Mouse (Mus musculus) gastrocnemius, adult 18-20 months (tissue): ENCODE results near the gene Six2. TPM values are rescaled to one million over a fixed set of nuclear protein-coding genes. Genes with fewer than 3 reads are reported as not detected.

Source experiments
- DNase-seq: peaks from one replicate; pipeline ENCODE4 v3.0.0; 2021; ENCODE audit warnings: low spot score
- total RNA-seq, 2 experiments: library from RNA; stranded (reverse); gene quantifications; 2 replicates each; pipeline ENCODE4 v1.2.3; 2021

The Six2 gene
- total RNA-seq, 2 experiments from 2014 or later, result 16.8 to 22.2 TPM

DNA sequence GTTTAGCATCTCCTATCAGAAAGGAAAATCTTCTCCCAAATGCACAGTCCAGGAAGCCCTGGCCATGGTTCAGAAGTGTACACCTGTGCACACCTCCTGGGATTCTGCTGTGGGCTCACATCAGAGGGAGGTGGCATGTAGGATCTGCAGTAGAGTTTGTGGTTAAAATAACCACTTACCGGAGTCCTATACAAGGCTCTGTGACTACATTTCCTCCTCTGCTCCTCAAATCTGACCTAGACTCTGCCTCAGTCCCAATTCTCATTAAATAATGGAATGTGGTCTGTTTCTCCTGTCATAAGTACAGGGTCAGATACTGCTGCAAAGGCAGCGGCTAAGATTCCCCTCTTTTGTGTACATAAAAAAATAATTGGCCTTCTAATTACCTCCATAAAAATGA, 23.9 kb downstream of the Six2 start:
- DNase-seq, result no peak

DNA sequence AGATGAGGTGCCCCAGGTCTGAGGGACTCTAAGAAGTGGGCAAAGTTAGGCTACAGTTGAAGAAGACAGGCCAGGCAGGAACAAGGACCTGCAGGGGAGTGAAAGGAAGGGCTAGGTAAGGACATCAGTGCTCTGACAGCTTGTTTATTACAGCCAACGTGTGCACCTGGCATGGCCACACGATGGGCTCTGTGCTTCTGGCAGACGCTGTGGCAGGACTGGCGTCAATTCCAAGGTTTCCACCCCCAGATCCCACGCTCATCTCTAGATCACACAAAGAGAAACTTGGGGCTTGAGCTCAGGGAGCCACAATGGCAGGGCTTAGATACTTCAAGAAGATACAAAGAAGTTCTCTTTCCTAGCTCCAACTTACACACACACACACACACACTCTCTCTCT, 26.6 kb downstream of the Six2 start:
- no peak for DNase-seq

DNA sequence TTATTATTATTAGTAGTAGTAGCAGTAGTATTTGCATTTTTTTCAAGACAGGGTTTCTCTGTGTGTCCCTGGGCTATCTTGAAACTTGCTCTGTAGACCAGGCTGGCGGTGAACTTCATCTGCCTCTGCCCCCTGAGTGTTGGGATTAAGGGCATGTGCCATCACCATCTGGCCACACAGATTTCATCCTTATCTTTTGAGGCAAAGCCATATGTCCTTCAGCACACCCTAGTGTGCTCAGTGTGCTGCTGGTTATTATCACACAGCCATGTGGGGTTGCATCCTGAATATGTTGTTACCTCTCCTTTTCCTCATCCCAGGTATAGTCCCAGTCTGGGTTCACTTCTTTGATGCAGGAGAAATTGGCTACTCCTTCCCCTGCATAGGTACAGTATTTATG, 28.1 kb downstream of the Six2 start:
- no peak for DNase-seq

DNA sequence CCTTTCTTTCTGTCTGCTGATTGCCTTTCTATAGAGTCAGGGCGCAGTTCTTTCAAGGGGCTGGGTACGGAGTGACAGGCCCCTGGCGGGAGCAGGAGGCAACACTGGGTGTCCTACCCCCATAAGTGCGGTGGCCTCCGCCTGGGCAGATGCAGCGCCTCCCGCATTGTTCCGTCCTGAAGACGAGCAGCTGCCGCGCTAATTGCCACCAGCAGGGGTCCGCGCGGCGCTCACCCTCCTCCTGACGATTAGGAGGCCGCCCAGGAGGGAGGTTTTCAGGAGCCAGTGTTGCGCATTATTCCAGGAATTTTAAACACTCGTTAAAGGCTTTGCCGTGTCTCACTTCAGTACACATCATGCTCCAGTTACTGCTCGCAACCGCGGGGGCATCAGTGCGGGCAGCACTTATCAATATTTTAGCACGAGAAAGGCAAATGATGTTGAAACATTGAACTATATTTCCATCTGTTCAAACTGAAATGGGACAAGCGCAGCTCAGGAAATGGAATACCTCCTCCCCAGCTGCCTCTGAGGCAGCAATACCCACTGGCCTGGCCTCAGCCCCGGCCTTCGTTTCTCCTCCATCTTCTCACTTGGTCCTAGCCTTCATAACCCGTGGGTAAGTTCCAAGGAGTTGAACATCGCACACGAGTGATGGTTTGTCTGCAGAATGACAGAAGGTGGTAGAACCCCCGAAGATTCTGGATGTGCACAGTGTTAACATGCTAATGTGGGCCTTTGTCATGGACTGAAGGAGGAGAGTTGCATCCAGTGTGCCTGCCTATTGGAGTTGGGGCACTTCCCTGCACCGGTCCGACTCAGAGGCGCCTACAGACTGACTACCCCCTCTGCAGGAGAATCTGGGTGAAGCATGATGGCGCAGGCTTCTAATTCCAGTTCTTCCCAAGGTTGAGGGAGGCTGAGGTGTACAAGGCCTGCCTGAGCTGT, 42.1 kb downstream of the Six2 start:
- DNase-seq, result peak; percentile 27

DNA sequence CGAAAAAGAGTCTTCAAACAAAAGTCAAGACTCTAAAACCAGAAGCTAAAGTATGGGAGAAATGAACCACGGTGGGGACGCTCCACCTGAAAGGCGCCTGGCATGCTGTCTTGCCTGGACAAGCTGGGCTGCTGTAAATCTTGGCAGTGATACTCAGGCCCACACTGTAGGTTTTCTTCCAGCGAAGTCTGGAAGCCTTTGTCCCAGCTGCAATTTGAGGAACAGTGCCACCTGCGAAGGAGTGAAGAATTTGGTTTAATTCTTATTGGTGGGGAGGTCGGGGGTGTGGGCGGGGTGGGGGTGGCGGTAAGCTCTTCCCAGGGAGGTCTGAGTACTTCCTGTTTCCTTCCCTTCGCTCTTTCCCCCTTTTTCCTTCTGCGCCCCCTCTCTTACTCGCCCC, 42.8 kb downstream of the Six2 start:
- DNase-seq, result no peak

DNA sequence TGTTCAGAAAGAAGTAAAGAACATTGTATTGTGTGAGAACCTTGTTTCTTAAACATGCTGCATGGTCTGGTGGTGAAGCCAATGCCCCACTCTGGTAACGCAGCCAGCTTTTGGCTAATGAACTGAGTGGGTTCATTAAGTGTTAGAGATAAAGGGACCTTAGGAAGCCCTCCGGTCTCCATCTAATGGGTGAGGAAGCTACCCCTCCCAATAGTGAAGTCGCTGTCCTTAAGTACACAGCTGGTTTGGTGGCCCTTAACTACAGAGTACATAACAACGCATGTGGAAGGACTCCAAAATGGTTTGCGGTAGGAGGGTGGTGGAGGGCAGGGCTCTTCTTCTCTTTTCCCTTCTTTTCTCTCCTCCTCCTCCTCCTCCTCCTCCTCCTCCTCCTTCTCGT, 50.2 kb downstream of the Six2 start:
- no peak for DNase-seq

Other genes starting within 250 kb of the Six2 start
- not detected for gene Six3, start 74.7 kb downstream of the Six2 start, total RNA-seq